Mouse (Mus musculus): ENCODE results near the gene 4930430A15Rik. TPM values are rescaled to one million over a fixed set of nuclear protein-coding genes. Genes with fewer than 3 reads are reported as not detected.

Gene 4930430A15Rik
- polyA plus RNA-seq, 1 experiment from 2014 or later: not detected

Other genes starting within 250 kb of the 4930430A15Rik start
- not detected in 2 replicates for gene Gm13941, start 123.6 kb downstream of the 4930430A15Rik start, polyA plus RNA-seq (2014; fragmentation: Nextera tagmentation; extraction: Ambion mirVana)
- not detected in 2 replicates for gene Gm15130, start 76.7 kb downstream of the 4930430A15Rik start, polyA plus RNA-seq (2014; fragmentation: Nextera tagmentation; extraction: Ambion mirVana)
- not detected in 2 replicates for gene Olfr1275, start 5.7 kb upstream of the 4930430A15Rik start, polyA plus RNA-seq (2014; fragmentation: Nextera tagmentation; extraction: Ambion mirVana)
- gene Olfr1276, start 24.9 kb upstream of the 4930430A15Rik start, polyA plus RNA-seq (2014; fragmentation: Nextera tagmentation; extraction: Ambion mirVana): not detected in 2 replicates
- not detected in 2 replicates for gene Olfr1277, start 44.5 kb upstream of the 4930430A15Rik start, polyA plus RNA-seq (2014; fragmentation: Nextera tagmentation; extraction: Ambion mirVana)
- gene Olfr1278, start 60.5 kb upstream of the 4930430A15Rik start, polyA plus RNA-seq (2014; fragmentation: Nextera tagmentation; extraction: Ambion mirVana): not detected in 2 replicates
- gene Olfr1279, start 71.0 kb upstream of the 4930430A15Rik start, polyA plus RNA-seq (2014; fragmentation: Nextera tagmentation; extraction: Ambion mirVana): not detected in 2 replicates
- not detected in 2 replicates for gene Olfr1280, start 84.4 kb upstream of the 4930430A15Rik start, polyA plus RNA-seq (2014; fragmentation: Nextera tagmentation; extraction: Ambion mirVana)
- gene Olfr1281, start 96.9 kb upstream of the 4930430A15Rik start, polyA plus RNA-seq (2014; fragmentation: Nextera tagmentation; extraction: Ambion mirVana): not detected in 2 replicates
- not detected in 2 replicates for gene Olfr1282, start 106.5 kb upstream of the 4930430A15Rik start, polyA plus RNA-seq (2014; fragmentation: Nextera tagmentation; extraction: Ambion mirVana)
- not detected in 2 replicates for gene Olfr1283, start 137.2 kb upstream of the 4930430A15Rik start, polyA plus RNA-seq (2014; fragmentation: Nextera tagmentation; extraction: Ambion mirVana)
- not detected in 2 replicates for gene Olfr1284, start 145.9 kb upstream of the 4930430A15Rik start, polyA plus RNA-seq (2014; fragmentation: Nextera tagmentation; extraction: Ambion mirVana)
- not detected in 2 replicates for gene Olfr1286, start 193.5 kb upstream of the 4930430A15Rik start, polyA plus RNA-seq (2014; fragmentation: Nextera tagmentation; extraction: Ambion mirVana)
- not detected in 2 replicates for gene Olfr1287, start 219.5 kb upstream of the 4930430A15Rik start, polyA plus RNA-seq (2014; fragmentation: Nextera tagmentation; extraction: Ambion mirVana)
- not detected in 2 replicates for gene Olfr1288, start 244.5 kb upstream of the 4930430A15Rik start, polyA plus RNA-seq (2014; fragmentation: Nextera tagmentation; extraction: Ambion mirVana)